Mouse (Mus musculus) midbrain, embryonic 11.5 days (tissue): ENCODE measurements around the gene Ap2s1. TPM values are rescaled to one million over a fixed set of nuclear protein-coding genes. Genes with fewer than 3 reads are reported as not detected.

Experiments used
- ATAC-seq: fragments of 200-750 bp; cut with Nextera tagmentation; 2 replicates; pipeline ENCODE4 v1.8.0; 2017; ENCODE audit warnings: moderate TSS enrichment, moderate library complexity; ENCODE audit not compliant: low FRiP score
- DNase-seq: peaks from one replicate; pipeline ENCODE4 v3.0.0; 2015; ENCODE audit warnings: low spot score; ENCODE audit errors: missing footprints
- H3K27ac ChIP-seq: fragments of 300-500 bp; sonication (generic); 2 replicates; pipeline ENCODE4 v1.5.1; 2014; ENCODE audit warnings: low read depth, low read length
- H3K27me3 ChIP-seq: fragments of 300-500 bp; sonication (generic); 2 replicates; pipeline ENCODE4 v1.6.1; 2014; ENCODE audit warnings: mild to moderate bottlenecking, low read length, moderate library complexity, mixed read lengths; ENCODE audit not compliant: control insufficient read depth, insufficient read depth
- H3K36me3 ChIP-seq: fragments of 300-500 bp; sonication (generic); 2 replicates; pipeline ENCODE4 v1.6.1; 2014; ENCODE audit warnings: mild to moderate bottlenecking, low read length, moderate library complexity, mixed read lengths; ENCODE audit not compliant: control insufficient read depth, insufficient read depth
- H3K4me1 ChIP-seq: fragments of 300-500 bp; sonication (generic); 2 replicates; pipeline ENCODE4 v1.6.1; 2014; ENCODE audit warnings: low read length; ENCODE audit not compliant: control insufficient read depth, insufficient read depth
- H3K4me2 ChIP-seq: fragments of 300-500 bp; sonication (generic); 2 replicates; pipeline ENCODE4 v1.6.1; 2014; ENCODE audit warnings: mild to moderate bottlenecking, moderate library complexity
- H3K4me3 ChIP-seq: fragments of 300-500 bp; sonication (generic); 2 replicates; pipeline ENCODE4 v1.5.1; 2014; ENCODE audit warnings: low read depth, low read length
- H3K9ac ChIP-seq: fragments of 300-500 bp; sonication (generic); 2 replicates; pipeline ENCODE4 v1.6.1; 2014; ENCODE audit warnings: low read length
- H3K9me3 ChIP-seq: fragments of 300-500 bp; sonication (generic); 2 replicates; pipeline ENCODE4 v1.6.1; 2016; ENCODE audit warnings: low read length; ENCODE audit not compliant: control insufficient read depth
- WGBS: fragments of 180-500 bp; shearing (Covaris S2); extraction: QIAGEN DNeasy Blood & Tissue Kit; methylation state at CpG from one replicate; pipeline ENCODE4 v1.1.7; 2014; 5-methylcytosine and 5-hydroxymethylcytosine counted together
- polyA plus RNA-seq: library from polyadenylated mRNA; unstranded; fragments of >200 nt; fragmentation: Nextera tagmentation; extraction: Ambion mirVana; gene quantifications from 2 replicates; pipeline ENCODE4 v1.2.1, GENCODE M21; 2014

The Ap2s1 gene
- polyA plus RNA-seq = 277 and 300 TPM in 2 replicates

DNA sequence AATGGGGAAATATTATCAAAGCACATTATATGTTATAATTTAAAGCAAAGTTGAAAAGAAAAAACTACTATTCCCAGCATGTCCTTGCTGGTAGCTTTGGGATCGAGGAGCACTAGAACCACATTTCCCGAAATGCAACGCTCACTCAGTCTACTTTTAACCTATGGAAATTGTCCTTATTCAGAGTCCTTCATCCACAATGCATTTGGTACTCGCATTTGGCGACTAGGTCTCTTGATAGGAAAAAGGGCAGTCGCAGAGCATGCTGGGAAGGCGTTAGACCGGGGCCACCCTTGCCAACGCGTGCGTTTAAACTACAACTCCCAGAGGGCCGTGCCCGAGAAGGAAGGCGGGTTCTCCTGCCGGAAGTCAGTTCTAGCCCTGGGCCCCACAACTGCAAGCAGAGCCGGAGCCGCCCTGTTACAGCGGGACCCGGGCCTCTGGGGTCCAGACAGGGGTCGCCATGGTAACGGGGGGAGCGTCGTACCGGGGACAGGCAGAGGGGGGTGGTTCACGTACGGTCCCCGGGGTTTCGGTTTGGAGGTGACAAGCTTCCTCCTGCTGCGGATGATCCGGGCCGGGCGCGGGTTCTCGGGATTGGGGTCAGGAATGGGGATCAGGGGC lies at the start of gene Ap2s1:
TSS of gene Ap2s1 (plus strand) at position 338 of the 624 bp plus-strand sequence.
- Histone ChIP-seq H3K4me1 (peaks cover 14% of the 10 kb centered on the region), H3K27ac (no peak within 1 kb of the TSS), H3K9me3 (no peaks in the 10 kb centered on the region), H3K9ac (peak within 1 kb of the TSS; percentile 83), H3K4me3 (peak within 1 kb of the TSS; percentile 78), H3K27me3 (no peaks in the 10 kb centered on the region), H3K4me2 (peak within 1 kb of the TSS; percentile 89), H3K36me3 (no peaks in the 10 kb centered on the region; the same call in 1 of the 2 replicates)
- peak; percentile 98 for ATAC-seq
- 0% methylated on average over 34 of the region's 34 CpGs for WGBS
- peak; percentile 99 for DNase-seq

GRCm38 (mm10) chr7:16689196-16689595 lies 49.0 kb upstream of the Ap2s1 start:
- ATAC-seq (no peak), DNase-seq (no peak)
- H3K9me3 ChIP-seq = no peaks in the 10 kb centered on the region
- no peaks in the 10 kb centered on the region for H3K27me3 ChIP-seq
- H3K27ac ChIP-seq = no peak overlapping the region
- H3K9ac ChIP-seq = no peak overlapping the region
- H3K4me2 ChIP-seq = no peak overlapping the region
- no peaks in the 10 kb centered on the region for H3K36me3 ChIP-seq
- no peak overlapping the region for H3K4me3 ChIP-seq
- 82% methylated on average over 5 of the region's 5 CpGs for WGBS
- H3K4me1 ChIP-seq = no peaks in the 10 kb centered on the region

DNA sequence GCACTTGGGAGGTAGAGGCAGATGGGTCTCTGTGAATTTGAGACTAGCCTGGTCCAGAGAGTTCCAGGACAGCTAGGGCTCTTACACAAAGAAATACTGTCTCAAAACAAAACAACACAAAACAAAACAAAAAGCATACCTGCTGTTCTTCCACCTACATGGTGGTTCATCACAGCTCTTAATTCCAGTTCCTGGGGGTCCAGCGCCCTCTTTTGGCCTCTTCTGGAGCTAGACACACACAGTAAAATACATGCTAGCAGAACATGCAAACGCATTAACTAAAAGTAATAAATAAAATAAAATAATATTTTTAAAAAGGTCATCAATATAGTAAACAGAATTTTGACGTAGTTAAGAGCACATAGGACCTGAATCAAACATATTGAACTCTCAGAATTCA lies 43.2 kb upstream of the Ap2s1 start:
- Histone ChIP-seq H3K4me3 (no peak overlapping the region), H3K27ac (no peak overlapping the region), H3K4me1 (no peaks in the 10 kb centered on the region), H3K36me3 (no peaks in the 10 kb centered on the region), H3K27me3 (no peaks in the 10 kb centered on the region), H3K4me2 (no peak overlapping the region), H3K9me3 (no peaks in the 10 kb centered on the region), H3K9ac (no peak overlapping the region)
- no peak for ATAC-seq
- DNase-seq = no peak
- 34% methylated on average over 3 of the region's 3 CpGs for WGBS

- no peak for DNase-seq
- Histone ChIP-seq H3K27me3 (no peaks in the 10 kb centered on the region), H3K36me3 (no peaks in the 10 kb centered on the region), H3K9me3 (no peaks in the 10 kb centered on the region), H3K4me3 (no peak overlapping the region), H3K27ac (no peak overlapping the region), H3K9ac (no peak overlapping the region), H3K4me1 (no peaks in the 10 kb centered on the region), H3K4me2 (no peak overlapping the region)
- 60% methylated on average over 2 of the region's 2 CpGs for WGBS
- ATAC-seq = no peak
Measured at GRCm38 (mm10) chr7:16699042-16699441, 39.2 kb upstream of the Ap2s1 start.

DNA sequence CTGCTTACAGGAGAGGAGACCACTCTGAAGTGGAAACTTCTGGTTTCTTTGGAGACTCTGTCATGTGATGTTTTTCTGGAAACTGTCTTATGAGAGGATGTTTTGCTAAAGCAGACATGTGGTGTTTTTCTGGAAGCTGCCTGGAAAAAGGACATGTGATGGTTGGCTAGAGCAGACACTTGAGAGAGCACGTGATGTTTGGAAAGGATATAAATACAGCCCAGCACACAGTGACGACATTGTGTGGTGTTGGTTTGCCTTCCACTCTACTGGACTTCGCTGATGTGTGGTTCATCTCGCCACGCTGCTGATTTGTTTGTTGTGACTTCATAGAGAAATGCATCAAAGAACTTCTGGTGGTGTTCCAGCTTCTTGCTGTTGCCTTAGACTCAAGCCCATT lies 37.6 kb upstream of the Ap2s1 start:
- 77% methylated on average over 5 of the region's 5 CpGs for WGBS
- H3K4me1 ChIP-seq = no peaks in the 10 kb centered on the region

GRCm38 (mm10) chr7:16706385-16706784 lies 31.8 kb upstream of the Ap2s1 start:
- Histone ChIP-seq H3K27ac (no peak overlapping the region), H3K4me2 (no peak overlapping the region), H3K9me3 (no peaks in the 10 kb centered on the region), H3K4me3 (no peak overlapping the region), H3K36me3 (no peaks in the 10 kb centered on the region), H3K9ac (no peak overlapping the region), H3K27me3 (no peaks in the 10 kb centered on the region), H3K4me1 (no peaks in the 10 kb centered on the region)
- DNase-seq = no peak
- ATAC-seq = no peak
- WGBS = 69% methylated on average over 9 of the region's 9 CpGs

More for the DNA sequence above, 37.6 kb upstream of the Ap2s1 start:
- ATAC-seq (no peak), DNase-seq (no peak)
- H3K9ac ChIP-seq = no peak overlapping the region
- no peak overlapping the region for H3K27ac ChIP-seq
- no peaks in the 10 kb centered on the region for H3K27me3 ChIP-seq
- no peaks in the 10 kb centered on the region for H3K9me3 ChIP-seq
- no peaks in the 10 kb centered on the region for H3K36me3 ChIP-seq
- H3K4me3 ChIP-seq = no peak overlapping the region
- no peak overlapping the region for H3K4me2 ChIP-seq

- no peaks in the 10 kb centered on the region for H3K27me3 ChIP-seq
Measured at GRCm38 (mm10) chr7:16708244-16708643, 30.0 kb upstream of the Ap2s1 start.

GRCm38 (mm10) chr7:16710604-16711003 lies 27.6 kb upstream of the Ap2s1 start:
- H3K36me3 ChIP-seq = no peaks in the 10 kb centered on the region
- no peak overlapping the region for H3K4me3 ChIP-seq
- WGBS = 79% methylated on average over 5 of the region's 5 CpGs
- H3K4me1 ChIP-seq = no peaks in the 10 kb centered on the region
- no peak for DNase-seq
- H3K4me2 ChIP-seq = no peak overlapping the region
- H3K27me3 ChIP-seq = no peaks in the 10 kb centered on the region
- H3K27ac ChIP-seq = no peak overlapping the region
- H3K9me3 ChIP-seq = no peaks in the 10 kb centered on the region
- no peak for ATAC-seq
- no peak overlapping the region for H3K9ac ChIP-seq

More at GRCm38 (mm10) chr7:16708244-16708643, 30.0 kb upstream of the Ap2s1 start:
- ATAC-seq = no peak
- Histone ChIP-seq H3K4me1 (no peaks in the 10 kb centered on the region), H3K27ac (no peak overlapping the region), H3K9ac (no peak overlapping the region), H3K4me3 (no peak overlapping the region), H3K9me3 (no peaks in the 10 kb centered on the region), H3K4me2 (no peak overlapping the region), H3K36me3 (no peaks in the 10 kb centered on the region)
- DNase-seq = no peak
- 33% methylated on average over 9 of the region's 9 CpGs for WGBS

DNA sequence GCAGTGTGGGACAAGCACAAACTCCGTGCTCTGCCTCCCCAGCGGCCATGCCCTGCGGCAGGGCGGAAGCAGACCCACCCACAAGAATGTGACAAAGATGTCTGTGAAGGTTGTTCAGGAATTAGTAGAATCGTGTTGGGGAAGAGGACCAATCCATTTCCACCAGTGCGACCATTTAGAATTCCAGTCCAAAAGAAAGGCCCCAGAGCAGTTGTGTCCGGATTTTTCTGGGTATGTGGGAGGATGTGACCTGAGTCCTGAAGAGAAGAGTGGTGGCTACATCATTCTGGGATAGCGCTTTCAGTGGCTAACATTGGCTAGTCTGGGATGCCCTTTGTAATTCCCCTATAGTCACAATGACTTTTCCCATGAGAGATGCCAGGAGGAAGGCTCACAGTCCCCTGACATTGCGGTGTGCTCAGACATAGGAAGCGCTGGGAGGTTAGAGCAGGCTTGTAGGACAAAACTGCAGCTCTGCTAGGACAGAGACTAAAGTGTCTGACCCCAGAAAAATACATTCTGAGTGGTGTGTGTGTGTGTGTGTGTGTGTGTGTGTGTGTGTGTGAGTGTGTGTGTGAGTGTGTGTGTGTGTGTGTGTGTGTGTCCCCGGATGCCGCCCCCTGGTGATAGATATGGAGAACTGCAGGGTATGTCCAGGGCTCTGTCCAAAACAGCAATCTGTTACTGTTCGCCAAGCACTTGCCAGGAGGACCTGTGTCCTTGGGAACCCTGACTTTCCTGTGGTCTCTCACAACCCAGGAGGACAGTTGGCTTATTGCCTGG lies 25.4 kb upstream of the Ap2s1 start:
- no peak overlapping the region for H3K4me3 ChIP-seq
- H3K27ac ChIP-seq = no peak overlapping the region
- DNase-seq = no peak
- WGBS = 76% methylated on average over 13 of the region's 13 CpGs
- no peaks in the 10 kb centered on the region for H3K9me3 ChIP-seq
- no peaks in the 10 kb centered on the region for H3K27me3 ChIP-seq
- H3K4me2 ChIP-seq = no peak overlapping the region
- no peak for ATAC-seq
- no peaks in the 10 kb centered on the region for H3K36me3 ChIP-seq
- H3K4me1 ChIP-seq = no peaks in the 10 kb centered on the region
- no peak overlapping the region for H3K9ac ChIP-seq
